Mouse (Mus musculus) kidney, postnatal 4 days (tissue): ENCODE measurements around the gene Ccdc77.
A peak's percentile ranks its signal among the peaks of the same experiment; 100 is the strongest.
"Not testable (repeated sequence)": the region's sequence is repeated elsewhere in the genome, so short reads cannot be mapped to it uniquely, and the experiment has no call there.

ENCODE experiments used
- DNase-seq, 2 experiments: peaks; one replicate each; pipeline ENCODE4 v3.0.0; 2021; ENCODE audit warnings: mixed read lengths in 2 of 2

The Ccdc77 gene

GRCm38 (mm10) chr6:120309338-120309737, 54.8 kb downstream of the Ccdc77 start:
- DNase-seq: peak; percentile 6 to 32

DNA sequence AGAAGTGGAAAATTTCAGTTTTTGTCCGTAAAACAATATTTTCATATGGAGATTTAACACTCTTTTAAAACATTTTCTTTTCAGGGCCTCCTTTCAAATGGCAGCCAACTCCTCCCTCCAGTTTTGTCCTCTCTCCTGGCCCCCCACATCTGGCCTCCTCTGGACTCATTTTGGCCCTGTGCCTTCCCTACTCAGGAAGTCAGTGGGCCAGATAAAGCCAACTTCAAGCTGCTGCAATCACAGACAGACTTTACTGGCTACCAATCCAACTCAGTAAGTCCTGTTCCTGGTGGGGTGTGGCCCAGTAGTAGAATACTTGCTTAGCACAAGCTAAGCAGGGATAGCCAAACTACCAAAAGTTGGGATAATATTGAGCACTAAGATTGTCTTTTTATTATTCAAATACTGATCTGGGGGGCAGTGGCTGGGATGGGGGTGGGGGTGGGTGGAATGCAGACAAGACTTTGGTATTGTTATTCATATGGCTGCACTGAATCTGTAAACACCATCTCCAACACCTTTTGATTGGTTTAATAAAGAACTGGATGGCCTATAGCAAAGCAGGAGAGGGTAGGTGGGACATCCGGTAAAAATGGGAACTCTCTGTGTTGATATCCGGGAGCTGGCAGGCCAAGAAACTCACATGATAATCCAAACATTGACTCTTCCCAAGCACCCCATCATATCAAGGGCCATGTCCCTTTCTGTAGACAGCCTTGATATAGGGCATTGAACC, 57.1 kb downstream of the Ccdc77 start:
- DNase-seq: no peak

DNA sequence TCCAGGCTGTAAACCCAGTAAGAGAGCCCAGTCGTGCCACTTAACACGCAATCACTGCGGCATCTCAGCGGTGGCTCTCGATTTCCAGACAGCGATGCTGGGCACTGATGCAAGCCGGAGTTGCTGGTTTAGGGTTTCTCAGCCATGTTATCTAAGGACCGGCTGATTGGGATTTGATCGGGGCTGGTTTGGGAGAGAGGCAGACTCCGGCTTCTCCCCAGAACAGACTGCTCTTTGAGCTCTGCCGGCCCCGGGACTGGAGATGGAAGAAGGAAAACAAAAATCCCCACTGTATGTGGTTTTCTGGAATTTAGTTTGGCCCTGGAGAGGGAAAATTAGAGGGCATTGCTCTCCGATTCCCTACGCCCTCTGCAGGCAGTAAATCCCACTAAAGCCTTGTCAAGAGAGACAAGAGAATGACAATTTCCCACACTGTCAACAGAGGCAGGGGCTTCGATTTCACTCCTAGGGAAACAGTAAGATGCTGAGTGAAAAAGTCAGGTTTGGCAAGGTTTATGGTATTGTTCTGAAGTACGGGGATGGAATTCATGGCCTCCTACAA, 61.3 kb downstream of the Ccdc77 start:
- DNase-seq: peak; percentile 38 to 52

GRCm38 (mm10) chr6:120301137-120301536, 63.0 kb downstream of the Ccdc77 start:
- peak; percentile 64 to 74 for DNase-seq

GRCm38 (mm10) chr6:120296589-120296988, 67.6 kb downstream of the Ccdc77 start:
- not testable (repeated sequence) for DNase-seq

GRCm38 (mm10) chr6:120294785-120295133, 69.4 kb downstream of the Ccdc77 start:
- DNase-seq: peak; percentile 85 to 91

DNA sequence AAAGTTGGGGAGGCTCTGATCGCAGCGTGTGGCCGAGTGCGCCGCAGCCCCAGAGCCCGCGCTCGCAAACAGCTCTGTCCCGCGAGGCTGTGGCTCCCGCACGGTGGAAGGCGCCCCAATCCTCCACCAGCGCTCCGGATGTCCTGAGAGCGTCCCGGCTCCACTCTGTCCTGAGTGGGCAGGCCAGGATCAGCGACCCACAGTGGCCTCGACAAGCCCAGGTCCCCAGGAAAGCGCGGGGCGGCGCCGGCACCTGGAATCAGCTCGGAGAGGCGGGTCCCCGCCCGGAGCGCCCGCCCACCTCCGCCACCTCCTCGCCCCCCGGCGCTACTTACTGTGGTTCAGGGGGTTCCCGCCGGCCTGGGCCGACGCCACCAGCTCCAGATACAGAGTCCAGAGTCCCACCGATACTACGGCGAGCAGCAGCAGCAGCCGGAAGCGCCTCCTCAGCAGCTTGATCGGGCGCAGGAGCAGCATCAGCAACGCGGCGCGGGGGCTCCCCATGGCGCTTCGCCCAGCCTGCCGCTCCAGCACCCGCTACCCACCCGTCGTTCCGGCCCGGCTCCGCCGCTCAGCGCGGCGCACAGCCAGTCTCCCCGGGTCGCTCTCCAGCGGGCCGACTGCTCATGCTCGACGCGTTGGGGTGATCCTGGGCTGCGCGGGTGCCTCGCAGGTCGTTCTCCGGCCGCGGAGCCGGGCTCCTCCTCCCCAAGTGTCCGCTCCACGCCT, 70.0 kb downstream of the Ccdc77 start, which contains the start of the genes D330020A13Rik and B4galnt3:
Gene D330020A13Rik, plus strand, starts transcription at position 309 of the 729 bp plus-strand sequence.
Gene B4galnt3, minus strand, starts transcription at position 504 of the 729 bp plus-strand sequence.
- DNase-seq: peak; percentile 72 to 83

- no peak for DNase-seq
Observed at GRCm38 (mm10) chr6:120291396-120292009, 72.7 kb downstream of the Ccdc77 start.

- no peak for DNase-seq
Observed at GRCm38 (mm10) chr6:120289430-120289829, 74.7 kb downstream of the Ccdc77 start.

GRCm38 (mm10) chr6:120288541-120288940, 75.6 kb downstream of the Ccdc77 start:
- DNase-seq: no peak

DNA sequence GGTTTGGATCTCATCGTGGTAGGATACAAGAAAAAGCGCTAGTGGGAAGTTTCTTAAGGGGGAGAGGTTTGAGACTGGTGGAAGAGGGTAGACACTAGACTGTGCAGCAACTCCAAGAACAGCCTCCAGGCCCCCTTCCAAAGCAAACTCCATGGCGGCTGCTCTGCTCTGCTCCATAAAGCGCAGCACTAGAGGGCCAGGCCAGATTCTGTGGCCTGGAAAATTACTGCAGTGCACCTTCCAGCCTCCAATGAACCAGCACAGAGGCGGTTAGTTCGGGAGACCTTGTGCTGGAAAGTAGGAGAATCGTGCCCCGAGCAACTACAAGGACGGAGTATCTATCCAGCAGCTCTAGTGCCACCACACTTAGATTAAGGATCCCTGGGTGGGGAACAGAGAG, 76.9 kb downstream of the Ccdc77 start:
- DNase-seq: peak; percentile 31 to 62

- no peak for DNase-seq
Observed at GRCm38 (mm10) chr6:120276874-120277449, 87.2 kb downstream of the Ccdc77 start.

GRCm38 (mm10) chr6:120275301-120275700, 88.9 kb downstream of the Ccdc77 start:
- DNase-seq: peak in 1 of 2 experiments; percentile 23

GRCm38 (mm10) chr6:120274887-120275286, 89.3 kb downstream of the Ccdc77 start:
- peak in 1 of 2 experiments; percentile 33 for DNase-seq
